Mouse (Mus musculus) E14TG2a.4 (cell line): ENCODE results near the gene Gm20683.

Experiments
- CTCF ChIP-seq: conservative IDR thresholded peaks from 2 replicates; pipeline ENCODE4 v1.5.1; 2014; ENCODE audit warnings: low read length
- POU5F1 ChIP-seq: IDR thresholded peaks from 2 replicates; pipeline ENCODE4 v1.6.1; 2014; ENCODE audit warnings: low read length, borderline replicate concordance

DNA sequence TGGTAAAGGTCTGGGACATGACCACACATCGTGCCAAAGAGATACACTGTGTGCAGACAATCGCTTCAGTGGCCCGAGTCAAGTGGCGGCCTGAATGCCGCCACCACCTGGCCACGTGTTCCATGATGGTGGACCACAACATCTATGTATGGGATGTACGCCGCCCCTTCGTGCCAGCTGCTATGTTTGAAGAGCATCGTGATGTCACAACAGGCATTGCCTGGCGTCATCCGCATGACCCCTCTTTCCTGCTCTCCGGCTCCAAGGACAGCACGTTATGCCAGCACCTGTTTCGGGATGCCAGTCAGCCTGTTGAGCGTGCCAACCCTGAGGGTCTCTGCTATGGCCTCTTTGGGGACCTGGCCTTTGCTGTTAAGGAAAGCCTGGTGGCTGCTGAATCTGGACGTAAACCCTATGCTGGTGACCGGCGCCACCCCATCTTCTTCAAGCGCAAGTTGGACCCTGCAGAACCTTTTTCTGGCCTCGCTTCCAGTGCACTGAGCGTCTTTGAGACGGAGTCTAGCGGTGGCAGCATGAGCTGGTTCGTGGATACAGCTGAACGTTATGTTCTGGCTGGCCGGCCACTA lies 15.5 kb downstream of the Gm20683 start:
- TF ChIP-seq CTCF (no peak), POU5F1 (no peak)
